In genomic region chr6:145346789-145347557, GRCm38 (mm10) we compare ENCODE assay signal across 8 mouse cellular contexts.
DNase-seq lines count a peak whose midpoint lies in the region; ATAC-seq and TF ChIP-seq lines count a peak whose summit lies in the region.
"Had no signal": no experiment of that assay in that cellular context is flagged by ENCODE, and none has a peak within 500 bp of the region (broad histone marks: within the 10 kb centered on the region; RNA-seq: fewer than 3 reads in every experiment).

No protein-coding gene starts in this region.

- peak; percentile 62 for DNase-seq in left cerebral cortex, postnatal 4 days
- DNase-seq in left cerebral cortex, adult 9 months (ENCODE audit: low spot score in 2 of 2), result no peak
- no peak for DNase-seq in layer of hippocampus, adult 18-20 months (ENCODE audit: low spot score in 2 of 2)
- DNase-seq in gastrocnemius, postnatal 36 days, result no peak

- H3K9ac ChIP-seq in intestine, postnatal 0 days (ENCODE audit: low read depth, low read length), result no peak overlapping the region
- H3K9ac ChIP-seq in liver, embryonic 16.5 days (ENCODE audit: low read depth, low read length), result peak overlapping the region; percentile 7; the same call in 1 of the 2 replicates
- H3K9ac ChIP-seq: midbrain, embryonic 13.5 days had no signal

- WGBS in intestine, postnatal 0 days, result 38% methylated on average over 11 of the region's 11 CpGs
- 56% methylated on average over 11 of the region's 11 CpGs for WGBS in liver, embryonic 16.5 days (ENCODE audit: insufficient replicate concordance)

- intact Hi-C loops in left cerebral cortex, postnatal 4 days (cut with DNase I), result no loop called here
- intact Hi-C loops in gastrocnemius, postnatal 36 days (cut with DNase I), result no loop called here

- H3K27me3 ChIP-seq in intestine, postnatal 0 days (replicated peaks; ENCODE audit: control insufficient read depth, insufficient read depth, low read length), result no peaks in the 10 kb centered on the region
- no peaks in the 10 kb centered on the region for H3K27me3 ChIP-seq in liver, embryonic 16.5 days (ENCODE audit: control insufficient read depth, insufficient read depth, low read depth, low read length)
- H3K27me3 ChIP-seq: midbrain, embryonic 13.5 days had no signal

- peak; percentile 86 for ATAC-seq in cerebellum, adult (ENCODE audit: insufficient number of reproducible peaks, low FRiP score, low TSS enrichment)
- peak; percentile 72 for ATAC-seq in intestine, postnatal 0 days
- ATAC-seq in liver, embryonic 16.5 days (ENCODE audit: low read depth), result peak; percentile 75
- ATAC-seq: midbrain, embryonic 13.5 days had no signal

- TF ChIP-seq CTCF in intestine, postnatal 0 days (IDR thresholded peaks at IDR 0.05; ENCODE audit: low read depth), result no peak

- peak overlapping the region; percentile 86 for H3K27ac ChIP-seq in intestine, postnatal 0 days (ENCODE audit: low read depth, low read length)
- peak overlapping the region; percentile 80 for H3K27ac ChIP-seq in liver, embryonic 16.5 days (ENCODE audit: low read length)
- H3K27ac ChIP-seq: midbrain, embryonic 13.5 days had no signal

- H3K9me3 ChIP-seq in intestine, postnatal 0 days (ENCODE audit: control insufficient read depth), result no peaks in the 10 kb centered on the region
- no peaks in the 10 kb centered on the region for H3K9me3 ChIP-seq in liver, embryonic 16.5 days (replicated peaks; ENCODE audit: control insufficient read depth, low read length)
- H3K9me3 ChIP-seq: midbrain, embryonic 13.5 days had no signal

- no peaks in the 10 kb centered on the region for H3K36me3 ChIP-seq in intestine, postnatal 0 days (ENCODE audit: control insufficient read depth, insufficient read depth)
- H3K36me3 ChIP-seq in liver, embryonic 16.5 days (ENCODE audit: control insufficient read depth, insufficient read depth), result no peaks in the 10 kb centered on the region
- H3K36me3 ChIP-seq: midbrain, embryonic 13.5 days had no signal

- no peak overlapping the region for H3K4me3 ChIP-seq in intestine, postnatal 0 days (ENCODE audit: low read depth, low read length)
- no peak overlapping the region for H3K4me3 ChIP-seq in liver, embryonic 16.5 days (ENCODE audit: low read depth, low read length)
- H3K4me3 ChIP-seq: midbrain, embryonic 13.5 days had no signal

- no peak overlapping the region for H3K4me2 ChIP-seq in intestine, postnatal 0 days (replicated peaks; ENCODE audit: low read depth)
- no peak overlapping the region for H3K4me2 ChIP-seq in liver, embryonic 16.5 days (ENCODE audit: low read depth, low read length)
- H3K4me2 ChIP-seq: midbrain, embryonic 13.5 days had no signal

- no peaks in the 10 kb centered on the region; the same call in 1 of the 2 replicates for H3K4me1 ChIP-seq in intestine, postnatal 0 days (replicated peaks; ENCODE audit: control insufficient read depth, insufficient read depth, low read length)
- peaks cover 8% of the 10 kb centered on the region for H3K4me1 ChIP-seq in liver, embryonic 16.5 days (ENCODE audit: control insufficient read depth, low read depth, low read length)
- H3K4me1 ChIP-seq: midbrain, embryonic 13.5 days had no signal
